Mouse (Mus musculus): Measurements from ENCODE around the gene Olfr77.

The Olfr77 gene

GRCm38 (mm10) chr9:19916565-19916964 lies at the start of gene Olfr77:
Gene Olfr77, plus strand, starts transcription at chr9:19916865.
- DNase-seq (ENCODE audit: low spot score in 2 of 2) = no peak

- no peak for DNase-seq (ENCODE audit: low spot score in 2 of 2)
Measured at GRCm38 (mm10) chr9:19887904-19888303, 28.8 kb upstream of the Olfr77 start, which contains the start of gene Olfr862. Gene Olfr862, minus strand, starts transcription at chr9:19888004.

DNA sequence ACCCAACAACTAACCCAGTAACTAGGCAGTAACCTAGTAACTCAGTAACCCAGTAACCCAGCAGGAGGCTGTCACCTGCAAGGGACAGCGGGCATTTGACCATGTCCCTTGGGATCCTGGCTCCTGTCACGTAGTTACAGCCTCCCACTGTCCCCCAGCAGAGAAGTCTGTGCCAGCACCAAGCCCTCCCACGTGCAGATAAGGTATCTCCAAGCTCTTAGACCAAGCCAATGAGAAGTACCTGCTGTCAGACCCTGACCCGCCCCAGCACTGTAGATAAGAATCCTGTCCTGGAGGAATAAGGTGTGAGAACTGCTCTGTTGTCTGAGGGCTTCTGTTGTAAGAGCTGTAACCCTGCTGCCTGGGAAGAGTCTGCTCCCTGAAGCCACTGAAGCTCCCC lies 5.5 kb upstream of the Olfr77 start:
- DNase-seq (ENCODE audit: low spot score in 2 of 2) = no peak
